Mouse (Mus musculus): Measurements from ENCODE around the gene Col27a1. TPM values are rescaled to one million over a fixed set of nuclear protein-coding genes. Genes with fewer than 3 reads are reported as not detected.

Col27a1 gene
- polyA plus RNA-seq, 2 experiments: 34.1 to 134 TPM

DNA sequence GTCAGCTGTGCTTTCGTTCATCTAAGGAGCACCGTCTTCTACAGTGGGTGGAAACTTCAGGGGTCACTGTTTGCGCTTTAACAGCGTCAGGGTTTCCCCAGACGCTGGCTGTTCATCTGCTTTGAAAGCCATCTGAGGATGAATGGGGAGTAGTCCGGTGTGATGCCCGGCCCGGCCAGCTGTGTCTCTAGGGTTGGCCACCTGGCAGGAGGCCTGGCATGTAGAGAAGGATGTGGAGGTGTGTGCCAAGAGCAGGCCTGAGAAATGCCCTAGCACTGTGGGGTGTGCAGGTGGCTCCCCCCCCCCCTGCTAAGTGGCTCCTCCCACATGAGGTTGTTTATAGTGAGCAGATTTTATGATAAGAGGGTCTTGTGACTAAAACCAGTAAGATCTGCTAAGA is 8.4 kb downstream of the Col27a1 start:
- H3K36me3 ChIP-seq (ENCODE audit: control insufficient read depth, insufficient read depth, low read length): peaks cover 69% of the 10 kb centered on the region
- peaks cover 36% of the 10 kb centered on the region for H3K4me1 ChIP-seq (ENCODE audit: control insufficient read depth, insufficient read depth, low read length)
- no peak overlapping the region for H3K4me2 ChIP-seq (replicated peaks; ENCODE audit: low read depth, low read length, severe bottlenecking)
- H3K9ac ChIP-seq (ENCODE audit: low read depth, low read length, severe bottlenecking): no peak overlapping the region
- no peaks in the 10 kb centered on the region for H3K27me3 ChIP-seq (ENCODE audit: control insufficient read depth, insufficient read depth, low read length)
- 77% methylated on average over 8 of the region's 8 CpGs for WGBS
- no peak overlapping the region for H3K27ac ChIP-seq (replicated peaks; ENCODE audit: low read depth, low read length)
- ATAC-seq (ENCODE audit: low FRiP score, low read depth) (no peak), DNase-seq (ENCODE audit: low spot score) (no peak)
- H3K9me3 ChIP-seq (ENCODE audit: control insufficient read depth, low read length): no peaks in the 10 kb centered on the region
- no peak overlapping the region for H3K4me3 ChIP-seq (replicated peaks; ENCODE audit: low read length)
- TF ChIP-seq POLR2A (IDR thresholded peaks at IDR 0.05; ENCODE audit: borderline replicate concordance, extremely low read depth, insufficient read depth, insufficient read length): no peak

DNA sequence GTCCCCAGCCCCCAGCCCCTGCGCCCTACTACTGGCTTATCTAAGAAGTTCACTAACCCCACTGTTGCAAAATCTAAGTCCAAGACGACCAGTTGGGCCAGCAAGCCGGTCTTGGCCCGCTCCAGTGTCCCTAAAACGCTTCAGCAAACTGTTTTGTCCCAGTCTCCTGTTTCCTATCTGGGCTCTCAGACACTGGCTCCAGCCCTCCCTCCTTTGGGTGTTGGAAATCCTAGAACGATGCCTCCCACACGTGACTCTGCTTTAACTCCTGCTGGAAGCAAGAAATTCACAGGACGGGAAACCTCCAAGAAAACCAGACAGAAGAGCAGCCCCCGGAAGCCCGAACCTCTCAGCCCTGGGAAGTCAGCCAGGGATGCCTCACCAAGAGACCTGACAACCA is 11.6 kb downstream of the Col27a1 start:
- DNase-seq (ENCODE audit: low spot score) (no peak), ATAC-seq (ENCODE audit: low FRiP score, low read depth) (no peak)
- Histone ChIP-seq H3K27me3 (ENCODE audit: control insufficient read depth, insufficient read depth, low read length) (no peaks in the 10 kb centered on the region), H3K4me1 (ENCODE audit: control insufficient read depth, insufficient read depth, low read length) (peaks cover 48% of the 10 kb centered on the region), H3K4me3 (replicated peaks; ENCODE audit: low read length) (no peak overlapping the region), H3K36me3 (ENCODE audit: control insufficient read depth, insufficient read depth, low read length) (peaks cover 80% of the 10 kb centered on the region), H3K27ac (replicated peaks; ENCODE audit: low read depth, low read length) (no peak overlapping the region; the same call in 1 of the 2 replicates), H3K9ac (ENCODE audit: low read depth, low read length, severe bottlenecking) (no peak overlapping the region), H3K4me2 (replicated peaks; ENCODE audit: low read depth, low read length, severe bottlenecking) (no peak overlapping the region), H3K9me3 (ENCODE audit: control insufficient read depth, low read length) (no peaks in the 10 kb centered on the region)
- TF ChIP-seq POLR2A (IDR thresholded peaks at IDR 0.05; ENCODE audit: borderline replicate concordance, extremely low read depth, insufficient read depth, insufficient read length): no peak
- 80% methylated on average over 10 of the region's 10 CpGs for WGBS

DNA sequence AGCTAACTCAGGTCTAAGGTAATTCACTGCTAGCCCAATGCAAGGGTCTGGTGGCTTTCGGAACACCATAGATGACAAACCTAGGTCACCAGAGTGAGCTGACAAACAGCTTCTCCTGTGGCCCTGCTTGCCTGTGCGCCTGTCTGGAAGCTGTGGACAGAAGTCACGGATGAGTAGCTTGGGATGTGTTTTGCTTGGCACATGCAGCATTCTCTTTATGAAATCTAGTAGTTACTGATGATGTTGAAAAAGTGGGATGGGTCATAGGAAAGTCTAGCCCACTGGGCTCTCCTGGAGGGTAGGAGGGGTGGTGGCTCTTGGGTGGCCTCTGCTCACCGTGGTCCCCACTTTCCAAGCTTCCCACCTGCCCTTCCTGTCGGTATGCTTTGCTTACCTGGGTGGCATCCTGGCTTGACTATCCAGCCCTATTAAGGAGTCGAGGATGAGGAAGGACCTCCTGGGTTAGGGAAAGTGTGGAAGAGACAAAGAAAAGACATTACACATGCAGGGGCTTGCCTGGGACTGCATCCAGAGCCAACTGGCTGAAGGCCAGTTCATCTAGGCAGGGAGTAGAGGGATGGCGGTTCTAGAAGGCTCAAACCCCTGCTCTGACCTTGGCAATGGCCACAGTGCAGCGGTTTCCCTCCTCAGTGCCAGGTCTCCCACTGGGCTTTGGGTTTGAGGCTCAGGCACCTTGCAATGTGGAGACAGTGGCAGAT is 12.5 kb downstream of the Col27a1 start:
- Histone ChIP-seq H3K4me3 (replicated peaks; ENCODE audit: low read length) (no peak overlapping the region), H3K4me2 (replicated peaks; ENCODE audit: low read depth, low read length, severe bottlenecking) (no peak overlapping the region), H3K9ac (ENCODE audit: low read depth, low read length, severe bottlenecking) (no peak overlapping the region), H3K27ac (replicated peaks; ENCODE audit: low read depth, low read length) (peak overlapping the region; percentile 80), H3K4me1 (ENCODE audit: control insufficient read depth, insufficient read depth, low read length) (peaks cover 52% of the 10 kb centered on the region), H3K27me3 (ENCODE audit: control insufficient read depth, insufficient read depth, low read length) (no peaks in the 10 kb centered on the region), H3K36me3 (ENCODE audit: control insufficient read depth, insufficient read depth, low read length) (peaks cover 78% of the 10 kb centered on the region), H3K9me3 (ENCODE audit: control insufficient read depth, low read length) (no peaks in the 10 kb centered on the region)
- no peak for TF ChIP-seq POLR2A (IDR thresholded peaks at IDR 0.05; ENCODE audit: borderline replicate concordance, extremely low read depth, insufficient read depth, insufficient read length)
- DNase-seq (ENCODE audit: low spot score): peak; percentile 67
- WGBS: 65% methylated on average over 8 of the region's 8 CpGs
- ATAC-seq (ENCODE audit: low FRiP score, low read depth): no peak

DNA sequence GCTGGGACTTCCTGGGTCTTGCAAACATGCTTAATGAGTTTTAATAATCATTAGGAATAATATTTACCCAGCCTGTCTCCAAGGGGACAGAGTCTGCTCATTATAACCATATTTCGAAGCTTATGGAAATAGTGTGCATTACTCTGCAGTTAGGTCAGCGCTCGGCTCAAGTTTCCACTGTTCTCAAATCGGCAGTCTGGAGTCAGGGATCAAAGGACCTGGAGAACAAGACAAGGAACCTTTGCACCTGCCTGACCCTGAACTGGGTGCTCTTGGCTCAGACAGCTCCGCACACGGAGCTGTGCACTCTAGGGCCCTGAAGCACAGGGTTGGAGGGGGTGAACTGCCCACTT is 13.1 kb downstream of the Col27a1 start:
- peak; percentile 59 for DNase-seq (ENCODE audit: low spot score)
- Histone ChIP-seq H3K4me1 (ENCODE audit: control insufficient read depth, insufficient read depth, low read length) (peaks cover 49% of the 10 kb centered on the region), H3K4me3 (replicated peaks; ENCODE audit: low read length) (no peak overlapping the region), H3K27ac (replicated peaks; ENCODE audit: low read depth, low read length) (peak overlapping the region; percentile 80), H3K27me3 (ENCODE audit: control insufficient read depth, insufficient read depth, low read length) (no peaks in the 10 kb centered on the region), H3K9ac (ENCODE audit: low read depth, low read length, severe bottlenecking) (no peak overlapping the region), H3K4me2 (replicated peaks; ENCODE audit: low read depth, low read length, severe bottlenecking) (no peak overlapping the region), H3K36me3 (ENCODE audit: control insufficient read depth, insufficient read depth, low read length) (peaks cover 78% of the 10 kb centered on the region), H3K9me3 (ENCODE audit: control insufficient read depth, low read length) (no peaks in the 10 kb centered on the region)
- no peak for TF ChIP-seq POLR2A (IDR thresholded peaks at IDR 0.05; ENCODE audit: borderline replicate concordance, extremely low read depth, insufficient read depth, insufficient read length)
- peak; percentile 42 for ATAC-seq (ENCODE audit: low FRiP score, low read depth)
- WGBS: 50% methylated on average over 6 of the region's 6 CpGs

DNA sequence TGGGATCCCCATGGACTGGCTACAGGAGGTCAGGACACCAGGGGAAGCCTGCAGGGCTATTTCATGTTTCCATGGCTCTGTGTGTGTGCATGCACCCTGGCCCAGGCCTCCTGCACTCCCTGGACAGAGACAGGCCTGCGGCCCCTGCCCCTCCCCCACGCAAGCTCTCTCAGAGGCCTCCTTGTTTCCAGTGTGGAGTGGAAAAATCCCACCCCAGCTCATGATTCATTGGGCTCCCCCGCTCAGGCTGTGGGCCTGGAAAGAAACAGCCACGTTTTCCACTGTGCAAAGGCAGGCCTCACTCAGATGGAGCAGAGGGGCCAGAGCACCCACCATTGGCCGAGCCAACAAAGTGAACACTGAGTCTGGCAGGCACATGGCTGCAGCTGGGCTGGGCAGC is 15.1 kb downstream of the Col27a1 start:
- Histone ChIP-seq H3K4me1 (ENCODE audit: control insufficient read depth, insufficient read depth, low read length) (peaks cover 64% of the 10 kb centered on the region), H3K27ac (replicated peaks; ENCODE audit: low read depth, low read length) (peak overlapping the region; percentile 59), H3K9me3 (ENCODE audit: control insufficient read depth, low read length) (no peaks in the 10 kb centered on the region), H3K4me3 (replicated peaks; ENCODE audit: low read length) (no peak overlapping the region), H3K36me3 (ENCODE audit: control insufficient read depth, insufficient read depth, low read length) (peaks cover 80% of the 10 kb centered on the region), H3K4me2 (replicated peaks; ENCODE audit: low read depth, low read length, severe bottlenecking) (no peak overlapping the region), H3K9ac (ENCODE audit: low read depth, low read length, severe bottlenecking) (no peak overlapping the region), H3K27me3 (ENCODE audit: control insufficient read depth, insufficient read depth, low read length) (no peaks in the 10 kb centered on the region)
- DNase-seq (ENCODE audit: low spot score): peak; percentile 67
- no peak for TF ChIP-seq POLR2A (IDR thresholded peaks at IDR 0.05; ENCODE audit: borderline replicate concordance, extremely low read depth, insufficient read depth, insufficient read length)
- ATAC-seq (ENCODE audit: low FRiP score, low read depth): peak; percentile 70
- WGBS: 37% methylated on average over 5 of the region's 5 CpGs
